Mouse (Mus musculus) inflammation-experienced regulatory T-cells, adult 6 months (primary cell): ENCODE measurements at regions not wholly inside any gene's neighbourhood (a gene's known extent, or its start where the extent isn't known, plus 50 kb on each side); places are given as distances from the start of the nearest gene placed in this dataset.

Experiments
- ATAC-seq: one replicate; pipeline ENCODE4 v1.8.0; 2017

DNA sequence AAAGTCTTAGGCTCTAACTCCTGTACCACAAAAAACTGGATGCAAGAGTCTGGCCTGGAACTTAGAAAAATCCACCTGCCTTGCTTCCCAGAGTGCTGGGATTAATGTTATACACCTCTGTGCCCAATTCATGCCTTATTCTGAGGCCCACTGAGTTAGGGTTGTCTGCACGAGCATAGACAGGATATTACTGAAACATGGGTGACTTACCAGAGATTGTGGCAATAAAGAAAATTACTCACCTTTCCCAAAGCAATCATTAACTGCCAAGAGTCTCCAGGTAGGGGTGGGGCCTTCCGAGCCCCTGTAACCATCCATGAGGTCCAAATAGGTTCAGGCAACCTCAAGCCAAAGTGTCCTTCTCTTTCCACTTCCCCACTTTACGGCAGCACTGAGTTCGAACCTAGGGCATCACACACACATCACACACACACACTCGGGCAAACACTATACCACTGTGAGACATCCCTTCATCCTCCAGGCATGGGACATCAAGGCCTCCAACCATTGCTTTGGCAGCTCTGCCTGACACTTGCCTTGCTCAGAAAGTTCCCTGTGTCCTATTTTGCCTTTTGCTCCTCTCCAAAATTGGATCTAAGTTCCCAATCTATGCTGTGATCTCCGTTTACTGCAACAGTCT lies 53.7 kb upstream of the Peli1 start:
- ATAC-seq, result no peak

DNA sequence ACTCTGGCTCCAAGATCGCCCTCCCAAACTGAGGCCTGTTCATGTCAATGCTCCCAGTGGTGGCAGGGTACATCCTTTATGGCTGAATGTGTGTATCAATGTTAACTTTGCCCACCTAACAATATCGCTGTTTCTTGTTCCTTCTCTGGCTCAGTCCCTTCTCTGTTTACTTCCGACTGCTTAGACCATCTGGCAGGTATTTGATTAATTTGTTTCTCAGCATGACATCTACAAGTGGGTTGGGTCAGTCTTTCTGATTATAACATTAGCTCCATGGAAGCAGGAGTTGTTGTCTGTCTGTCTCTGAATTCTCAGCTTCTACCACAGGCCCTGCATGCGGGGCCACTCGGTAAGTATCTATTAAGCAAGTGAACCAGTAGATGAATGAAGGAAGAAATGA lies 49.9 kb upstream of the Peli1 start:
- no peak for ATAC-seq
